Mouse (Mus musculus): Measurements from ENCODE around the gene Kank2. TPM values are rescaled to one million over a fixed set of nuclear protein-coding genes. Genes with fewer than 3 reads are reported as not detected.
A peak's percentile ranks its signal among the peaks of the same experiment; 100 is the strongest.
"Not testable (repeated sequence)": the region's sequence is repeated elsewhere in the genome, so short reads cannot be mapped to it uniquely, and the experiment has no call there.

Kank2 gene
- polyA plus RNA-seq, 1 experiment from 2014 or later, result 6.7 TPM

GRCm38 (mm10) chr9:21786309-21786708 is 12.2 kb downstream of the Kank2 start:
- not testable (repeated sequence) for H3K9me3 ChIP-seq (ENCODE audit: control insufficient read depth, low read length); DNase-seq (ENCODE audit: low spot score); H3K9ac ChIP-seq (ENCODE audit: low read depth, low read length); ATAC-seq (replicated peaks; ENCODE audit: low FRiP score); H3K4me3 ChIP-seq (ENCODE audit: low read depth, low read length); H3K4me2 ChIP-seq; H3K27ac ChIP-seq (ENCODE audit: low read depth, low read length); H3K27me3 ChIP-seq (replicated peaks; ENCODE audit: control insufficient read depth, insufficient read depth, low read length); H3K4me1 ChIP-seq (replicated peaks; ENCODE audit: control insufficient read depth, insufficient read depth, low read length); H3K36me3 ChIP-seq (ENCODE audit: control insufficient read depth, insufficient read depth, low read length)
- WGBS, result 55% methylated on average over 1 of the region's 2 CpGs

- ATAC-seq (replicated peaks; ENCODE audit: low FRiP score) (no peak), DNase-seq (ENCODE audit: low spot score) (no peak)
- H3K4me3 ChIP-seq (ENCODE audit: low read depth, low read length), result no peak overlapping the region
- no peaks in the 10 kb centered on the region for H3K27me3 ChIP-seq (replicated peaks; ENCODE audit: control insufficient read depth, insufficient read depth, low read length)
- WGBS, result 84% methylated on average over 7 of the region's 7 CpGs
- no peaks in the 10 kb centered on the region for H3K9me3 ChIP-seq (ENCODE audit: control insufficient read depth, low read length)
- peaks cover 19% of the 10 kb centered on the region for H3K36me3 ChIP-seq (ENCODE audit: control insufficient read depth, insufficient read depth, low read length)
- H3K4me1 ChIP-seq (replicated peaks; ENCODE audit: control insufficient read depth, insufficient read depth, low read length), result no peaks in the 10 kb centered on the region
- no peak overlapping the region for H3K9ac ChIP-seq (ENCODE audit: low read depth, low read length)
- H3K27ac ChIP-seq (ENCODE audit: low read depth, low read length), result no peak overlapping the region
- H3K4me2 ChIP-seq, result no peak overlapping the region
Observed at GRCm38 (mm10) chr9:21784517-21785307, 13.8 kb downstream of the Kank2 start.

- Histone ChIP-seq H3K4me1 (replicated peaks; ENCODE audit: control insufficient read depth, insufficient read depth, low read length) (no peaks in the 10 kb centered on the region), H3K27ac (ENCODE audit: low read depth, low read length) (no peak overlapping the region), H3K4me3 (ENCODE audit: low read depth, low read length) (no peak overlapping the region)
Observed at GRCm38 (mm10) chr9:21781657-21782468, 16.7 kb downstream of the Kank2 start.

GRCm38 (mm10) chr9:21777726-21778125 is 20.8 kb downstream of the Kank2 start:
- ATAC-seq (replicated peaks; ENCODE audit: low FRiP score) (no peak), DNase-seq (ENCODE audit: low spot score) (no peak)
- no peaks in the 10 kb centered on the region for H3K9me3 ChIP-seq (ENCODE audit: control insufficient read depth, low read length)
- H3K4me3 ChIP-seq (ENCODE audit: low read depth, low read length), result no peak overlapping the region
- H3K27ac ChIP-seq (ENCODE audit: low read depth, low read length), result no peak overlapping the region
- H3K4me2 ChIP-seq, result no peak overlapping the region
- H3K36me3 ChIP-seq (ENCODE audit: control insufficient read depth, insufficient read depth, low read length), result peaks cover 48% of the 10 kb centered on the region
- no peaks in the 10 kb centered on the region for H3K4me1 ChIP-seq (replicated peaks; ENCODE audit: control insufficient read depth, insufficient read depth, low read length)
- WGBS, result 79% methylated on average over 3 of the region's 3 CpGs
- no peak overlapping the region for H3K9ac ChIP-seq (ENCODE audit: low read depth, low read length)
- H3K27me3 ChIP-seq (replicated peaks; ENCODE audit: control insufficient read depth, insufficient read depth, low read length), result no peaks in the 10 kb centered on the region

More at GRCm38 (mm10) chr9:21781657-21782468, 16.7 kb downstream of the Kank2 start:
- Histone ChIP-seq H3K9ac (ENCODE audit: low read depth, low read length) (no peak overlapping the region), H3K27me3 (replicated peaks; ENCODE audit: control insufficient read depth, insufficient read depth, low read length) (no peaks in the 10 kb centered on the region), H3K9me3 (ENCODE audit: control insufficient read depth, low read length) (no peaks in the 10 kb centered on the region), H3K4me2 (no peak overlapping the region), H3K36me3 (ENCODE audit: control insufficient read depth, insufficient read depth, low read length) (peaks cover 34% of the 10 kb centered on the region)
- DNase-seq (ENCODE audit: low spot score) (no peak), ATAC-seq (replicated peaks; ENCODE audit: low FRiP score) (no peak)
- WGBS, result 72% methylated on average over 15 of the region's 15 CpGs

- Histone ChIP-seq H3K4me1 (replicated peaks; ENCODE audit: control insufficient read depth, insufficient read depth, low read length) (no peaks in the 10 kb centered on the region), H3K9ac (ENCODE audit: low read depth, low read length) (no peak overlapping the region), H3K9me3 (ENCODE audit: control insufficient read depth, low read length) (no peaks in the 10 kb centered on the region), H3K27ac (ENCODE audit: low read depth, low read length) (no peak overlapping the region), H3K27me3 (replicated peaks; ENCODE audit: control insufficient read depth, insufficient read depth, low read length) (no peaks in the 10 kb centered on the region), H3K4me3 (ENCODE audit: low read depth, low read length) (no peak overlapping the region), H3K4me2 (no peak overlapping the region), H3K36me3 (ENCODE audit: control insufficient read depth, insufficient read depth, low read length) (peaks cover 43% of the 10 kb centered on the region)
- no peak for ATAC-seq (replicated peaks; ENCODE audit: low FRiP score)
- 93% methylated on average over 16 of the region's 16 CpGs for WGBS
- DNase-seq (ENCODE audit: low spot score), result no peak
Observed at GRCm38 (mm10) chr9:21774353-21774752, 24.2 kb downstream of the Kank2 start.

- not testable (repeated sequence) for H3K27me3 ChIP-seq (replicated peaks; ENCODE audit: control insufficient read depth, insufficient read depth, low read length); DNase-seq (ENCODE audit: low spot score); H3K9ac ChIP-seq (ENCODE audit: low read depth, low read length); ATAC-seq (replicated peaks; ENCODE audit: low FRiP score); H3K27ac ChIP-seq (ENCODE audit: low read depth, low read length); H3K4me3 ChIP-seq (ENCODE audit: low read depth, low read length); H3K9me3 ChIP-seq (ENCODE audit: control insufficient read depth, low read length); H3K4me2 ChIP-seq; H3K4me1 ChIP-seq (replicated peaks; ENCODE audit: control insufficient read depth, insufficient read depth, low read length)
- WGBS, result 75% methylated on average over 5 of the region's 5 CpGs
- H3K36me3 ChIP-seq (ENCODE audit: control insufficient read depth, insufficient read depth, low read length), result peaks cover 33% of the 10 kb centered on the region
Observed at GRCm38 (mm10) chr9:21773396-21773795, 25.1 kb downstream of the Kank2 start.

- DNase-seq (ENCODE audit: low spot score) (no peak), ATAC-seq (replicated peaks; ENCODE audit: low FRiP score) (0 out of 2 replicates have a peak, but pooled peaks have one; percentile 29)
- Histone ChIP-seq H3K4me3 (ENCODE audit: low read depth, low read length) (no peak overlapping the region), H3K9ac (ENCODE audit: low read depth, low read length) (no peak overlapping the region), H3K9me3 (ENCODE audit: control insufficient read depth, low read length) (no peaks in the 10 kb centered on the region), H3K27me3 (replicated peaks; ENCODE audit: control insufficient read depth, insufficient read depth, low read length) (no peaks in the 10 kb centered on the region), H3K27ac (ENCODE audit: low read depth, low read length) (no peak overlapping the region), H3K36me3 (ENCODE audit: control insufficient read depth, insufficient read depth, low read length) (peaks cover 20% of the 10 kb centered on the region), H3K4me1 (replicated peaks; ENCODE audit: control insufficient read depth, insufficient read depth, low read length) (no peaks in the 10 kb centered on the region), H3K4me2 (no peak overlapping the region)
- WGBS, result 84% methylated on average over 26 of the region's 26 CpGs
Observed at GRCm38 (mm10) chr9:21769558-21770183, 28.9 kb downstream of the Kank2 start.

- H3K27me3 ChIP-seq (replicated peaks; ENCODE audit: control insufficient read depth, insufficient read depth, low read length), result no peaks in the 10 kb centered on the region
- WGBS, result 69% methylated on average over 13 of the region's 13 CpGs
- DNase-seq (ENCODE audit: low spot score), result no peak
- H3K27ac ChIP-seq (ENCODE audit: low read depth, low read length), result no peak overlapping the region
- H3K4me2 ChIP-seq, result no peak overlapping the region
- H3K4me3 ChIP-seq (ENCODE audit: low read depth, low read length), result no peak overlapping the region
- no peaks in the 10 kb centered on the region for H3K4me1 ChIP-seq (replicated peaks; ENCODE audit: control insufficient read depth, insufficient read depth, low read length)
- no peak for ATAC-seq (replicated peaks; ENCODE audit: low FRiP score)
- no peak overlapping the region for H3K9ac ChIP-seq (ENCODE audit: low read depth, low read length)
- H3K36me3 ChIP-seq (ENCODE audit: control insufficient read depth, insufficient read depth, low read length), result peaks cover 12% of the 10 kb centered on the region
- no peaks in the 10 kb centered on the region for H3K9me3 ChIP-seq (ENCODE audit: control insufficient read depth, low read length)
Observed at GRCm38 (mm10) chr9:21768511-21769411, 29.8 kb downstream of the Kank2 start.

All from liver, embryonic 11.5 days (tissue).